21 mouse cellular contexts compared by ENCODE assay signal in the genomic region with DNA sequence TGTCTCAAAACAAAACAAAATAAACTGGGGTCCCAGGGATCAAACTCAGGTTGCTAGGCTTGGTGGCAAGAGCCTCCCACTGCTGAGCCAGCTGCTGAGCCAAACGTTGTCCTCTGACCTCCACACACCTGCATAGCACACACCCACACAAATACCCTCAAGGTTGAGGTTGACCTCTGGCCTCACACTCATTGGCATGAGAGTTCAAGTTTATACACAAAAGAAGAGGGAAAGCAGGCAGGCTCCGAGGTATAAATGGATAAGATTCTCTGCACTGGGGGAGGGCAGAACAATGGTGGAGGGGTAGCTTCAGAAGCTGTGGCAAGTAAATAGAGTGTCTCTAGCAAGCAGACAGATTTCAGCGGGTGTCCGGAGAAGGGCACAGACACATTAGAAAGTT. TPM values are rescaled to one million over a fixed set of nuclear protein-coding genes. Genes with fewer than 3 reads are reported as not detected.
DNase-seq lines count a peak whose midpoint lies in the region; ATAC-seq and TF ChIP-seq lines count a peak whose summit lies in the region.
"Had no signal": no experiment of that assay in that cellular context is flagged by ENCODE, and none has a peak within 500 bp of the region (broad histone marks: within the 10 kb centered on the region; RNA-seq: fewer than 3 reads in every experiment).

No protein-coding gene starts in this region.

- TF ChIP-seq CTCF in liver, adult 2 months (IDR thresholded peaks at IDR 0.05; ENCODE audit: low read depth, low read length) = no peak

- H3K9ac ChIP-seq in liver, adult 2 months (ENCODE audit: low read depth, low read length) = no peak overlapping the region
- no peak overlapping the region for H3K9ac ChIP-seq in liver, embryonic 12.5 days
- H3K9ac ChIP-seq: limb, embryonic 12.5 days; liver, postnatal 0 days; midbrain, embryonic 13.5 days had no signal

- 27% methylated on average over 4 of the region's 4 CpGs for WGBS in liver, adult 2 months
- WGBS in liver, embryonic 12.5 days (ENCODE audit: insufficient replicate concordance) = 47% methylated on average over 4 of the region's 4 CpGs

- no peaks in the 10 kb centered on the region for H3K9me3 ChIP-seq in liver, embryonic 12.5 days (replicated peaks)
- H3K9me3 ChIP-seq: midbrain, embryonic 13.5 days had no signal

- no peak for TF ChIP-seq POLR2A in liver, adult 2 months (IDR thresholded peaks at IDR 0.05; ENCODE audit: extremely low read depth, insufficient read depth, low read length)

- peak; percentile 5 for DNase-seq in liver, adult 2 months (ENCODE audit: extremely low read depth, low read depth, low spot score)
- DNase-seq in ZHBTc4 (ENCODE audit: low read depth, low spot score) = peak; percentile 69
- peak; percentile 58 to 74 for DNase-seq in kidney, adult 8-10 months
- peak; percentile 65 to 69 for DNase-seq in kidney, postnatal 36 days
- no peak for DNase-seq in spleen, postnatal 14 days (ENCODE audit: low spot score in 2 of 2)
- DNase-seq in cerebellum, adult 11-12 months = no peak
- no peak for DNase-seq in urinary bladder, postnatal 36 days (ENCODE audit: low spot score in 2 of 2)
- DNase-seq: cerebellum, adult 18-20 months; gastrocnemius, adult 2 months; heart, adult 2 months; heart, postnatal 14 days; liver, postnatal 0 days; lung, postnatal 4 days had no signal

- H3K4me2 ChIP-seq in liver, embryonic 12.5 days = no peak overlapping the region
- H3K4me2 ChIP-seq: limb, embryonic 12.5 days; midbrain, embryonic 13.5 days had no signal

- no peak overlapping the region for H3K27ac ChIP-seq in liver, adult 2 months (replicated peaks; ENCODE audit: insufficient read depth, low read depth, low read length)
- H3K27ac ChIP-seq in liver, embryonic 12.5 days = no peak overlapping the region
- H3K27ac ChIP-seq: gastrocnemius, adult 2 months; heart, adult 2 months; hindbrain, postnatal 0 days; left cerebral cortex, adult 2 months; limb, embryonic 12.5 days; midbrain, embryonic 13.5 days had no signal

- no peaks in the 10 kb centered on the region for H3K36me3 ChIP-seq in liver, adult 2 months (ENCODE audit: control insufficient read depth, insufficient read depth, low read length)
- no peaks in the 10 kb centered on the region for H3K36me3 ChIP-seq in liver, embryonic 12.5 days
- H3K36me3 ChIP-seq: limb, embryonic 12.5 days; midbrain, embryonic 13.5 days had no signal

- H3K79me2 ChIP-seq in liver, adult 2 months (ENCODE audit: control insufficient read depth, insufficient read depth, low read length) = no peaks in the 10 kb centered on the region

- H3K4me3 ChIP-seq in liver, adult 2 months (ENCODE audit: insufficient read depth, low read depth, low read length) = no peak overlapping the region
- no peak overlapping the region for H3K4me3 ChIP-seq in liver, embryonic 12.5 days
- H3K4me3 ChIP-seq: gastrocnemius, adult 2 months; heart, adult 2 months; left cerebral cortex, adult 2 months; limb, embryonic 12.5 days; midbrain, embryonic 13.5 days had no signal

- H3K4me1 ChIP-seq in liver, adult 2 months (ENCODE audit: control insufficient read depth, insufficient read depth, low read length) = no peaks in the 10 kb centered on the region; the same call in 1 of the 2 replicates
- H3K4me1 ChIP-seq in liver, embryonic 12.5 days = peaks cover 11% of the 10 kb centered on the region
- H3K4me1 ChIP-seq: limb, embryonic 12.5 days; midbrain, embryonic 13.5 days had no signal

- no peaks in the 10 kb centered on the region for H3K27me3 ChIP-seq in liver, adult 2 months (ENCODE audit: control insufficient read depth, insufficient read depth, low read length)
- H3K27me3 ChIP-seq in liver, embryonic 12.5 days (replicated peaks) = no peaks in the 10 kb centered on the region
- H3K27me3 ChIP-seq: limb, embryonic 12.5 days; midbrain, embryonic 13.5 days had no signal

- no peak for ATAC-seq in liver, embryonic 12.5 days
- ATAC-seq: forebrain, embryonic 16.5 days; hindbrain, postnatal 0 days; liver, postnatal 0 days; midbrain, embryonic 13.5 days had no signal

RNA-seq across cellular contexts. Expression of a gene that starts 1.1 kb away (rescaled TPM):
- total RNA-seq in liver, adult 2 months (2014; rRNA removed) = not detected in 2 replicates
- polyA plus RNA-seq in liver, adult 2 months (2012; rRNA removed) = 0.06 TPM in 1 of 2 replicates, not detected in the other
- polyA plus RNA-seq in liver, embryonic 12.5 days (2016; fragmentation: Nextera tagmentation; extraction: Ambion mirVana) = 2.2 and 3.2 TPM in 2 replicates
- total RNA-seq: gastrocnemius, adult 2 months; heart, adult 2 months; heart, postnatal 14 days; hindbrain, postnatal 0 days; layer of hippocampus, adult 8-10 months; left cerebral cortex, adult 2 months had no signal
- polyA plus RNA-seq: cortical plate, adult 2 months; heart, adult 2 months; hindbrain, postnatal 0 days; midbrain, embryonic 13.5 days had no signal

RNA-seq across cellular contexts. Expression of a gene that starts 50.7 kb away (rescaled TPM):
- total RNA-seq in liver, adult 2 months (2014; rRNA removed) = 3.2 TPM in 2 replicates
- 3.3 and 5.0 TPM in 2 replicates for polyA plus RNA-seq in liver, adult 2 months (2012; rRNA removed)
- polyA plus RNA-seq in liver, embryonic 12.5 days (2016; fragmentation: Nextera tagmentation; extraction: Ambion mirVana) = 25.5 and 25.9 TPM in 2 replicates

RNA-seq across cellular contexts. Expression of a gene that starts 50.9 kb away (rescaled TPM):
- total RNA-seq in liver, adult 2 months (2014; rRNA removed) = 0.81 and 1.0 TPM in 2 replicates
- polyA plus RNA-seq in liver, adult 2 months (2012; rRNA removed) = 1.8 and 2.1 TPM in 2 replicates
- polyA plus RNA-seq in liver, embryonic 12.5 days (2016; fragmentation: Nextera tagmentation; extraction: Ambion mirVana) = 34.4 and 34.7 TPM in 2 replicates

Comparison
In these comparisons a context has a peak if more than half of its experiments do, and no peak if none do; other contexts are left out.
1. RNA of a gene that starts 50.9 kb away (polyA plus RNA-seq): 34.4 to 34.7 TPM in liver, embryonic 12.5 days; 1.8 to 2.1 TPM in liver, adult 2 months; every median in the first group is over 10 times any median in the second.
2. DNase-seq: peak in liver, adult 2 months (single experiment), ZHBTc4 (single experiment), kidney, adult 8-10 months (2 of 2) and kidney, postnatal 36 days (2 of 2); none in spleen, postnatal 14 days (0 of 2), cerebellum, adult 11-12 months (single experiment) and urinary bladder, postnatal 36 days (0 of 2).